Mouse (Mus musculus) MEL (cell line): ENCODE measurements at regions not wholly inside any gene's neighbourhood (a gene's known extent, or its start where the extent isn't known, plus 50 kb on each side); places are given as distances from the start of the nearest gene placed in this dataset.
"Not testable (repeated sequence)": the region's sequence is repeated elsewhere in the genome, so short reads cannot be mapped to it uniquely, and the experiment has no call there.

ENCODE experiments used
- BHLHE40 ChIP-seq: IDR thresholded peaks from 2 replicates; pipeline ENCODE4 v1.6.1; 2012; ENCODE audit warnings: low read depth, mild to moderate bottlenecking, inconsistent platforms, low read length, improper control_type of control experiment, borderline replicate concordance
- CTCF ChIP-seq, 3 experiments: IDR thresholded peaks in 2 of 3; conservative IDR thresholded peaks in 1 of 3; 2 replicates each; pipeline ENCODE4 v1.5.1; 2011 to 2012; ENCODE audit warnings: low read length in 3 of 3, low read depth in 2 of 3, mild to moderate bottlenecking in 2 of 3, improper control_type of control experiment in 1 of 3, inconsistent platforms in 1 of 3, mixed read lengths in 1 of 3, moderate library complexity in 1 of 3; ENCODE audit not compliant: control insufficient read depth in 1 of 3, insufficient read depth in 1 of 3, poor library complexity in 1 of 3, severe bottlenecking in 1 of 3
- E2F4 ChIP-seq: IDR thresholded peaks from 2 replicates; pipeline ENCODE4 v1.6.1; 2011; ENCODE audit warnings: low read depth, low read length, improper control_type of control experiment, borderline replicate concordance
- NELFE ChIP-seq: IDR thresholded peaks from 2 replicates; pipeline ENCODE4 v1.6.1; 2011; ENCODE audit warnings: low read depth, low read length, improper control_type of control experiment
- POLR2A ChIP-seq, 2 experiments: IDR thresholded peaks; 2 replicates each; pipeline ENCODE4 v1.6.1; 2011 to 2012; ENCODE audit warnings: low read length in 2 of 2, mild to moderate bottlenecking in 2 of 2, control low read depth in 1 of 2, improper control_type of control experiment in 1 of 2, low read depth in 1 of 2, moderate library complexity in 1 of 2; ENCODE audit not compliant: control insufficient read depth in 1 of 2, insufficient read depth in 1 of 2, poor library complexity in 1 of 2
- USF1 ChIP-seq: IDR thresholded peaks from 2 replicates; pipeline ENCODE4 v1.6.1; 2014; ENCODE audit warnings: low read depth, mild to moderate bottlenecking, inconsistent platforms, low read length, improper control_type of control experiment, moderate library complexity

DNA sequence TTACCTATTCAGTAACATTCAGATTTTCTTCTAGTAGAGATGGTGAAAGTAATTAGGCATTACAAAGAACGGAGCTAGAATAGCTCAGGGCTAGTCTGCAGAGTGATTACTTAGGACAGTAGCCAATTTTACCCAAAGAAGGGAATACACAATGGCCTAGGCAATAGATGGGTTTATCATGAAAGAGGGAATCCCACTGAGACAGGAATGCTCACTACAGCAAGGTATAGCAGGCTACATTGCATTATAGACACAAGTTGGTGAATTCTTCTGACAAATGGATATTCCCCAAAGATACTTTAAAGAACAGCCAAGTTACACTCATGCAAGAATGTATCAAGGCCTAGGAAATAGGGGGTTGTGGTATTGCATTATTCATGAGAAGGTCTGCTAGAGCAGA, 94.7 kb downstream of the Aasdhppt start:
- TF ChIP-seq BHLHE40; E2F4; NELFE; CTCF (IDR thresholded peaks at IDR 0.05 in 2 of 3, conservative IDR thresholded peaks at IDR 0.05 in 1 of 3; ENCODE audit: control insufficient read depth in 1 of 3, insufficient read depth in 1 of 3, low read depth in 2 of 3, low read length in 3 of 3, poor library complexity in 1 of 3, severe bottlenecking in 1 of 3); USF1; POLR2A (IDR thresholded peaks at IDR 0.05; ENCODE audit: control insufficient read depth in 1 of 2, insufficient read depth in 1 of 2, low read depth in 1 of 2, low read length in 2 of 2, poor library complexity in 1 of 2): not testable (repeated sequence)
